Mouse (Mus musculus): ENCODE measurements around the gene Serpina5. TPM values are rescaled to one million over a fixed set of nuclear protein-coding genes. Genes with fewer than 3 reads are reported as not detected.

Serpina5 gene
- polyA plus RNA-seq, 1 experiment from 2014 or later, result not detected

Other genes with a start within 250 kb of the Serpina5 start
- gene Serpina1a, start 237.6 kb upstream of the Serpina5 start, polyA plus RNA-seq (2014; fragmentation: Nextera tagmentation; extraction: Ambion mirVana), result 0.18 TPM in 1 of 2 replicates, not detected in the other
- not detected in 2 replicates for gene Serpina1c, start 196.2 kb upstream of the Serpina5 start, polyA plus RNA-seq (2014; fragmentation: Nextera tagmentation; extraction: Ambion mirVana)
- gene Serpina1e, start 142.1 kb upstream of the Serpina5 start, polyA plus RNA-seq (2014; fragmentation: Nextera tagmentation; extraction: Ambion mirVana), result not detected in 2 replicates
- not detected in 2 replicates for gene Serpina11, start 111.2 kb upstream of the Serpina5 start, polyA plus RNA-seq (2014; fragmentation: Nextera tagmentation; extraction: Ambion mirVana)
- gene Serpina9, start 87.4 kb upstream of the Serpina5 start, polyA plus RNA-seq (2014; fragmentation: Nextera tagmentation; extraction: Ambion mirVana), result 0.54 and 0.82 TPM in 2 replicates
- 0.07 TPM in 1 of 2 replicates, not detected in the other for gene Serpina12, start 56.7 kb upstream of the Serpina5 start, polyA plus RNA-seq (2014; fragmentation: Nextera tagmentation; extraction: Ambion mirVana)
- gene Serpina3a, start 11.6 kb downstream of the Serpina5 start, polyA plus RNA-seq (2014; fragmentation: Nextera tagmentation; extraction: Ambion mirVana), result not detected in 2 replicates
- not detected in 2 replicates for gene Serpina3b, start 26.9 kb downstream of the Serpina5 start, polyA plus RNA-seq (2014; fragmentation: Nextera tagmentation; extraction: Ambion mirVana)
- gene Serpina3c, start 52.8 kb downstream of the Serpina5 start, polyA plus RNA-seq (2014; fragmentation: Nextera tagmentation; extraction: Ambion mirVana), result not detected in 2 replicates
- gene Serpina3f, start 113.4 kb downstream of the Serpina5 start, polyA plus RNA-seq (2014; fragmentation: Nextera tagmentation; extraction: Ambion mirVana), result 0.09 and 0.13 TPM in 2 replicates
- 4.1 and 4.5 TPM in 2 replicates for gene Serpina3g, start 135.1 kb downstream of the Serpina5 start, polyA plus RNA-seq (2014; fragmentation: Nextera tagmentation; extraction: Ambion mirVana)
- 0.35 and 1.7 TPM in 2 replicates for gene Serpina3i, start 162.0 kb downstream of the Serpina5 start, polyA plus RNA-seq (2014; fragmentation: Nextera tagmentation; extraction: Ambion mirVana)
- gene Serpina3j, start 213.4 kb downstream of the Serpina5 start, polyA plus RNA-seq (2014; fragmentation: Nextera tagmentation; extraction: Ambion mirVana), result 0.31 TPM in 1 of 2 replicates, not detected in the other
- not detected in 2 replicates for gene Serpina3k, start 237.4 kb downstream of the Serpina5 start, polyA plus RNA-seq (2014; fragmentation: Nextera tagmentation; extraction: Ambion mirVana)
- not detected in 2 replicates for gene Serpina3m, start 237.4 kb downstream of the Serpina5 start, polyA plus RNA-seq (2014; fragmentation: Nextera tagmentation; extraction: Ambion mirVana)

Data from embryonic facial prominence, embryonic 14.5 days (tissue).